Mouse (Mus musculus) monocyte, adult 2 months (primary cell): ENCODE results near the gene Mpv17l2.
A peak's percentile ranks its signal among the peaks of the same experiment; 100 is the strongest.

Source experiments
- DNase-seq, 2 experiments: peaks; one replicate each; pipeline ENCODE4 v3.0.0; 2022; ENCODE audit warnings: low spot score in 2 of 2, low read depth in 1 of 2

Mpv17l2 gene

GRCm38 (mm10) chr8:70760775-70761406, at the start of gene Mpv17l2:
TSS of gene Mpv17l2 (minus strand) at chr8:70760946.
- DNase-seq, result peak; percentile 88 to 95

- DNase-seq, result no peak
Measured at GRCm38 (mm10) chr8:70808955-70809701, 48.4 kb upstream of the Mpv17l2 start.

GRCm38 (mm10) chr8:70808239-70808638, 47.5 kb upstream of the Mpv17l2 start, which contains the start of gene Il12rb1:
TSS of gene Il12rb1 (plus strand) at chr8:70808449.
- DNase-seq, result no peak

GRCm38 (mm10) chr8:70807304-70807703, 46.6 kb upstream of the Mpv17l2 start:
- DNase-seq, result no peak

DNA sequence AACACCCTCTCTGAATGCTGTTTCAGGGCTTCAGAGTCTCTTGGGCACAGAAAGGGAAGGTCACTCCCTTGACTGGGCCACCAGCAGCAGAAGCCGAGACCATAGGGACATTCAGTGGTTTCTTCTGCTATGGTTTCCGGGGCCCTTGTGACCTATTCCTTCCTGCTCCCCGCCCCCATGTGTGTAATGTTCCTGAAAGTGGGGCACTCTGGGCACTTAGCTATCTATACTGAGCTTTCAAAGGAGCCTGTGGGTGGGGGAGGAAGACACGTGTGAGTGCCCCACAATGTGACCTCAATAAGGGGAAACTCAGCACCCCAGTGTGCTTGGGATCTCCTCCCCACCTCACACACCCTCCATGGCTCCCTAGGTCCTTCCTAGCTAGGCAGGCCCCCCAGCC, 45.8 kb upstream of the Mpv17l2 start:
- DNase-seq, result peak in 1 of 2 experiments; percentile 59

DNA sequence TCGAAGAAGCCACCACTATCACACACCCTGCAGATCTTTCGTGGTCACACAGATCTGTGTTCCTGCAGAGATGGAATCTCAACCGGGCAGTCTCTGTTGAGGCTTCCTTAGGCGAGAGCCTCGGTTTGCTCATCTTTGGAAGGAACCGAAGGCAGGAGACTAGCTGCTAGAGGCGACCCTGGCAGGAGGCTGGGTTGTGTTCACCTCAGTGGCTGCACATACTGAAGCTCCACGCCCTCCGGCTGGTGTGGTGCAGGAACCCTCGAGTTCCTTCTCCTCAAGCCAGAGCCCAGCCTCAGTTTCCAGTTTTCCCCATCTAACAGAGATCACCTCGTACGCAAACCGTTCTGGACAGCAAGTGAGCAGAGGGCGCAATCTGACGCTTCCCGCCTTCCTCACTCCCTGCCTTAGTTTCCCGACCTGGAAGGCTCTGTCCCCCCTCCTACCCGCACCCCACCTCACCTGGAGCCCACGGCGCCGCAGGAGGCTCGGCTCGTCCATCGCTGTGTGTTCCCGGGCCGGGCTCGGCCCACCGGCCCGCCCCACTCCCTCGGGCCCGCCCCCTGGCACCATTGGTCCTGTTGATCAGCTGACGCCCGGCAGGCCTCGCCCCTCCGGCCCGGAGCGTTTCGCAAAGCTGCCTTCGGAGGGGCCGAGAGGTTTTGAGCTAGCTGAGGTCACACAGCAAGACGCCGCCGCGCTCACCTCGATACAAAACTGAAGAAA, 43.9 kb upstream of the Mpv17l2 start, which contains the start of gene Mast3:
Mast3 (minus strand) TSS at position 574 of the 726 bp plus-strand sequence.
- DNase-seq, result peak in 1 of 2 experiments; percentile 67

DNA sequence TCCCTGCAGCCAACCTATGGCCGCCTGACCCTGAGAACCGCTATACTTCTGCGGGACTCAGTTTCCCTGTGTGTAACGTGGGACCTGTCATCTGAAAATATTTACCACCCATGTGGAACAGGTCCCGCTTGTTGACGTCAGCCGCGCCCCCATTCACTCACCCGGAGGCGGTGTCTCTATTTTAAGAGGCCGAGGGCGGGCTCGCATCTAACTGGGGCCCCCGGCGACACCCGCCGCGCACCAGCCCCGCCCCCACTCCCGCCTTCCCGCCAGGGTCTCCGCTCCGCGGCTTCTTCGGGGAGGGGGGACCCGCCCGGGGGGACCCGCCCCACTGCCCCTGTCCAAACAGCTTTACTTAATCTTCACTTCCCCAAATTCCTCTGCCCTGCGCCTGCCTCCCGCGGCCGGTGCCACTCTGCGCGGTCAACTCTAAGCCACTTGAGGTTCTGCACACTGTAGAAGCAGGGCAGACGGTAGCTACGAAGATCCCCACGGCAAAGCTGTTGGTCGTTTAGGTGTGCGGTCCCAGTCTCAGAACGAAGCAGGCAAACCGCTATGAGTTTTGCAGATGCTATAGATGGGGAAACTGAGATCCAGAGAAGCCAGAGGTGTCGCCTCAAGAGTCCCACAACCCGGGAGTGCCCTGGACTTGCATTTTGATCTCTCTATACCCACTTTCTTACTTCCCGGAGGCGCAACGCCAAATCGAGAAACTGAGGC, 43.2 kb upstream of the Mpv17l2 start:
- peak in 1 of 2 experiments; percentile 52 for DNase-seq

DNA sequence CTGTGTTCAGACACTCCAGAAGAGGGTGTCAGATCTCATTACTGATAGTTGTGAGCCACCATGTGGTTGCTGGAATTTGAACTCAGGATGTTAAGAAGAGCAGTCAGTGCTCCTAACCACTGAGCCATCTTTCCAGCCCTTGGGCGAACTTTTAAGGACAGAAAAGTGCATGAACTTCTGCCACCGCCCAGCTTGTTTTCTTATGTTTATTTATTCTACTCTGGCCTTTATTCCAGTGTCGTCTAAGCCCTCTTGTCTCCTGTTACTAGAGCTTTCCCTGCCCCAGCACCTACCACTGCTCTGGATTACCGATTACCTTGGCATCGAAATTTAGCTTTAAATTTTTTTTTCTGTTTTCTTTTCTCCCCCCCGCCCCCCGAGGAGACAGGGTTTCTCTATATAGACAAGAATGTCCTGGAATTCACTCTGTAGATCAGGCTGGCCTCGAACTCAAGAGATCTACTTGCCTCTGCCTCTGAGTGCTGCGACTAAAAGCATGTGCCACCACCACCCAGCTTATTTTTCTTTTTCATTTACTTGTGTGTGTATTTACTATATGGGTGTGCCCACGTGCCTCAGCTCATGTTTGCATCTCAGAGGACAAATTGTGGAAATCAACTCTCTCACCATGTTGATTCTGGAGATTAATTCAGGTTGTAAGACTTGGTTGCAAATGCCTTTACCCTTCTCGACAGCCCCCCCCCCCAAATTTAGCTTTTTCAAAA, 42.2 kb upstream of the Mpv17l2 start:
- no peak for DNase-seq

DNA sequence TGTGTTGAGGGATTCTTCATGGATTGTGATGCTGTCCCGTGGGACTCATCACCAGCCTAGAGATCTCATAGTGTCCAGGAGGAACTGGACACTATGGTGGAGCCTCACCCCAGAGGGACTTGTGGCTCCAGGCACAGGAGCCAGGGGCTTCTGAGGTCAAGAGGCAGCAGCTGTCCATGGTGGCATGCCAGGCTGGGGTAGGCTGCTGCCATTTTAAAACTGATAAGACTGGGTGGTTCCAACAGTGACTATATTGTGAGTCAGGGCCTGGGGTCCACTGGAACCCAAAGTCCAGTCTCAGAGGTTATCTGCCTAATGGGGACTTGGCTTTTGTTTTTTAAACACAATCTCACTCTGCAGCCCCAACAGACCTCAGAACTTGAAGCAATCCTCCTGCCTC, 41.1 kb upstream of the Mpv17l2 start:
- no peak for DNase-seq

- no peak for DNase-seq
Measured at GRCm38 (mm10) chr8:70801156-70801555, 40.4 kb upstream of the Mpv17l2 start.

DNA sequence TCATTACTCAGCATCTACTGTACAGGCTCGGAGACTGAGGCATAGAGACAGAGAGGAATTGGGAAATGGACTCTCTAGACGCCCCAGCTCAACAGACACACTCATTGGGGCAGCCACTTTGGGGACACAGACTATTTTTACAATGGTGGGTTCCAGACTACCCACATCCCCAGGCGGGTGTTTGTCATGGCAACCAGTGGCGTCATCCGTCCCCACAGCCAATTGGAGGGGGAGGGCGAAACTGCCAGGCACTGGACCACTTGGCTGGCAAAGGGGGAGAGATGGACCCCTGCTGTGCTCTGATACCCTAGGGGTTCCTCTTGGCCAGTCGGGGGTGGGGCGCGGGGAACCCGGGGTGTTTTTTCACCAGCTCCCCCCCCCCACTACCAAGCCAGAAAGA, 39.9 kb upstream of the Mpv17l2 start:
- no peak for DNase-seq

GRCm38 (mm10) chr8:70798281-70798680, 37.5 kb upstream of the Mpv17l2 start:
- no peak for DNase-seq

DNA sequence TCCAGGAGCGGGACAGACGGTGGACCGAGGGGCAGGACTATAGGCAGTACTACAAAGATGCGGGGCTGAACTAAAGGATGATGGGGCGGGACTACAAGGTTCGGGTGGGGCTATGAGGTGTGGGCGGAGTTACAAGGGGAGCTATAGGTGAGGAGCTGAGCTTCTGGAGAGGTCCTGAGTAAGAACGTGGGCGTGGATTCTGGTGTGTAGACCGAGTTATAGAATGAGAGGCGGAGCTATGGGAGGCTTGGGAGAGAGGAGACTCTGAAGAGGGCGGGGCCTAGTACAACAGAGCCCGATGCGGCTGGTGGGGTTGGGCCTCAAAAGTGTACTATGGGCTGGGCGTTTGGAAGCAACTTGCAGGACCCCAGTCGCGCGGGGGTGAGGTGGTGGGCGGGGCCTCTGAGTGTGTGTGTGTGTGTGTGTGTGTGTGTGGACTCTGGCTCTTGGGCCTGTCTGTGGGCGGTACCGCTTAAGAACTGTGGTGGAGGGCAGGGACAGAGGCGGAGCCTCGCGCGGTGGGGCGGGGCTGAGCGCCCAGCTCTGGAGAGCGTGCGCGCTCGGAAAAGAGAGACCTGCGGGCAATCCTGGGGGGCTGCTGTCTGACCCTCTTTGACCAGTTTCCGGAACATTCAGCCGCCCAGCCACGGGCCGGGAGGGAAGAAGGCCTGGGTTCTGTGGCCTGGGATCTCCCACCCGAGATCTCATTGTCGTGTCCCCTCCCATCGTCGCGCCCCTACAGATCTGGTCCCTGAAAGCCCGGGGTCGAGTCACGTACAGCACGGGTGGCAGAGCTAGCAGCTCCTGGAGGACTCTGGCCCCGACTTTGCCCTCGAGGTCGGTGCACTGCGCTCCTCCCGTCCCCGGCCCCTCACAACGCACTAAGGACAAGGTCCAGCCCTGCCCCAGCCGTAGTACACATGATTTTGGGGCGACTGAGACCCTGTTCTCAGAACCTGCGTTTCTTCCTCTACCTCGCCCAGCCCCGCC, 36.6 kb upstream of the Mpv17l2 start:
- DNase-seq, result peak in 1 of 2 experiments; percentile 67

- no peak for DNase-seq
Measured at GRCm38 (mm10) chr8:70796403-70797080, 35.8 kb upstream of the Mpv17l2 start.

- no peak for DNase-seq
Measured at GRCm38 (mm10) chr8:70795370-70795769, 34.6 kb upstream of the Mpv17l2 start.

- no peak for DNase-seq
Measured at GRCm38 (mm10) chr8:70794215-70794614, 33.5 kb upstream of the Mpv17l2 start.

- peak in 1 of 2 experiments; percentile 41 for DNase-seq
Measured at GRCm38 (mm10) chr8:70792700-70793099, 32.0 kb upstream of the Mpv17l2 start.

DNA sequence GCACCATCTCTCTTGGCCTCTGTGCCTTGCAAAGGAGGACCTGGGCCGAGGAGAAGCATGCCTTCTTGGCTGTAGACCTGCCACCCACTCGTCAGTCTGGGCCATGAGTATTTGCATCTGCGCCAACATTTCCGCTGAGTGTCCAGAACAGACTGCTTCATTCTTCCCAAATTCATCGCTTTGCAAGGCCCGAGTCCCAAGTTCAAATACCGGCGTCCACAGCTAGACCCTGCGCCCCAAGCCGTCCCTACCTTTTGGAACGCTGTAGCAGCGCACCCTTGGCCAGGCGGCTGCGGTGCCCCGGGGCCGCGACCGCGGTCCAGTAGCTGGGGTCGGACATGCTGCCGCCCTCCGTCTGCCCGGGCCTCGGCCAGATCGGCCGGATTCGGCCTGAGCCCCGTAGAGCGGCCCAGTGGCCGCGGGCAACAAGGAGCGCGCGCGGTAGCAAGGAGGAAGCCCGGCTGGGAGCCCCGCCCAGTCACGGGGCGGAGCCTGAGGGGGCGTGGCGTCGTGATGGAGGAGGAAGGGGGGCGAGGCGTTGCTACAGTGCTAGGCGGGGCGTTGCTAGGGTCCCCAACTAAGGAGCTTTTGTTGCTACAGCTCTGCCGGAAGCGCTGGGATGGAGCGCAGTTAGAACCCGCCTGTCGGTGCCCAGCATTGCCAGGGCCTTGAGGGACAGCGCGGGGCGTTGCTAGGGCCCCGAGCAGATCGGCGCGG, 31.4 kb upstream of the Mpv17l2 start:
- DNase-seq, result peak; percentile 91 to 98
